Comparison of ENCODE assay signal across 12 mouse cellular contexts in the genomic region with DNA sequence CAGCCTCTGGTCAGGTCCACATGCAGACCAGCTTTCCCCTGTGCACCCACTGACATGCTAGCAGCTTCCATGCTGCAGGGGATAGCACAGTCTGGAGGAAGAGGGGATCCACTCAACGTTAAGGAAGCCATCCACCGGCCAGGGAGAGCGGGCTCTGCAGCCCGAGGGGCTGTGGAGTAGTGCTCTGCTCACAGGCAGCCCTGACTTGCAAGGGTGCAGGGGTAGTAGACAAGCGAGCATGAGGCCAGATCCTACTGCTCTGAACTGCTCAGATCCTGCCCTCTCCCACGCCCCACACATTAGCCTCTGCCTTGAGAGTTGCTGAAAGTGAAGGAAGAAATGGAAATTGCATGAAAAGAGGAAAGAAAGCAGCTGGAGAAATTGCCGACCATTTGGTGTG.
DNase-seq lines count a peak whose midpoint lies in the region; ATAC-seq and TF ChIP-seq lines count a peak whose summit lies in the region.
"Had no signal": no experiment of that assay in that cellular context is flagged by ENCODE, and none has a peak within 500 bp of the region (broad histone marks: within the 10 kb centered on the region; RNA-seq: fewer than 3 reads in every experiment).

No protein-coding gene starts in this region.

- TF ChIP-seq CTCF in stomach, postnatal 0 days (IDR thresholded peaks at IDR 0.05; ENCODE audit: low read depth), result no peak

- peaks cover 18% of the 10 kb centered on the region for H3K4me1 ChIP-seq in midbrain, embryonic 12.5 days
- peaks cover 16% of the 10 kb centered on the region for H3K4me1 ChIP-seq in midbrain, embryonic 14.5 days (ENCODE audit: control insufficient read depth, insufficient read depth, low read length)
- peaks cover 3% of the 10 kb centered on the region for H3K4me1 ChIP-seq in intestine, embryonic 15.5 days (replicated peaks)
- H3K4me1 ChIP-seq in stomach, postnatal 0 days (replicated peaks; ENCODE audit: control insufficient read depth, insufficient read depth), result 0 out of 2 replicates have a peak, but pooled peaks cover 2% of the 10 kb centered on the region

- DNase-seq in heart, adult 9 months (ENCODE audit: low spot score in 2 of 2), result peak; percentile 20 to 37
- DNase-seq in heart, postnatal 4 days, result no peak
- no peak for DNase-seq in midbrain, embryonic 14.5 days
- DNase-seq in stomach, postnatal 0 days (ENCODE audit: low spot score), result no peak
- no peak for DNase-seq in cerebellum, adult 11 months
- DNase-seq: cerebellum, adult 11-12 months; spleen, adult 18-20 months; thymus, postnatal 25 days had no signal

- 55% methylated on average over 7 of the region's 7 CpGs for WGBS in midbrain, embryonic 12.5 days
- WGBS in midbrain, embryonic 14.5 days, result 49% methylated on average over 7 of the region's 7 CpGs
- 60% methylated on average over 7 of the region's 7 CpGs for WGBS in intestine, embryonic 15.5 days
- WGBS in stomach, postnatal 0 days, result 58% methylated on average over 7 of the region's 7 CpGs

- no peak overlapping the region for H3K27ac ChIP-seq in midbrain, embryonic 12.5 days (replicated peaks)
- H3K27ac ChIP-seq in midbrain, embryonic 14.5 days (replicated peaks; ENCODE audit: low read depth, low read length), result no peak overlapping the region
- peak overlapping the region; percentile 73 for H3K27ac ChIP-seq in intestine, embryonic 15.5 days
- H3K27ac ChIP-seq in stomach, postnatal 0 days (replicated peaks), result peak overlapping the region; percentile 86
- H3K27ac ChIP-seq: heart, embryonic 10.5 days; macrophage had no signal

- ATAC-seq in midbrain, embryonic 12.5 days (ENCODE audit: low FRiP score, low read depth), result peak; percentile 52; the same call in 1 of the 2 replicates
- no peak for ATAC-seq in midbrain, embryonic 14.5 days (ENCODE audit: low FRiP score, low TSS enrichment)
- no peak for ATAC-seq in intestine, embryonic 15.5 days
- no peak for ATAC-seq in stomach, postnatal 0 days (ENCODE audit: low FRiP score, low TSS enrichment)

- H3K4me3 ChIP-seq in midbrain, embryonic 12.5 days, result no peak overlapping the region
- no peak overlapping the region for H3K4me3 ChIP-seq in midbrain, embryonic 14.5 days (replicated peaks; ENCODE audit: low read depth, low read length)
- H3K4me3 ChIP-seq in intestine, embryonic 15.5 days (replicated peaks), result no peak overlapping the region
- no peak overlapping the region for H3K4me3 ChIP-seq in stomach, postnatal 0 days (ENCODE audit: low read depth, low read length)
- H3K4me3 ChIP-seq: heart, embryonic 10.5 days had no signal

- H3K27me3 ChIP-seq in midbrain, embryonic 12.5 days, result 0 out of 2 replicates have a peak, but pooled peaks cover 7% of the 10 kb centered on the region
- no peaks in the 10 kb centered on the region for H3K27me3 ChIP-seq in midbrain, embryonic 14.5 days (ENCODE audit: control insufficient read depth, insufficient read depth, low read length)
- no peaks in the 10 kb centered on the region for H3K27me3 ChIP-seq in intestine, embryonic 15.5 days (replicated peaks)
- no peaks in the 10 kb centered on the region for H3K27me3 ChIP-seq in stomach, postnatal 0 days (ENCODE audit: control insufficient read depth, insufficient read depth, low read length)

- no peak overlapping the region for H3K9ac ChIP-seq in midbrain, embryonic 12.5 days (replicated peaks)
- no peak overlapping the region for H3K9ac ChIP-seq in midbrain, embryonic 14.5 days (replicated peaks; ENCODE audit: low read length)
- no peak overlapping the region for H3K9ac ChIP-seq in intestine, embryonic 15.5 days
- peak overlapping the region; percentile 27; the same call in 1 of the 2 replicates for H3K9ac ChIP-seq in stomach, postnatal 0 days (ENCODE audit: low read length)

- H3K4me2 ChIP-seq in midbrain, embryonic 12.5 days (replicated peaks), result no peak overlapping the region
- H3K4me2 ChIP-seq in midbrain, embryonic 14.5 days (ENCODE audit: low read length), result no peak overlapping the region
- H3K4me2 ChIP-seq in intestine, embryonic 15.5 days (replicated peaks), result no peak overlapping the region
- no peak overlapping the region for H3K4me2 ChIP-seq in stomach, postnatal 0 days (replicated peaks; ENCODE audit: low read depth)

- no peaks in the 10 kb centered on the region for H3K36me3 ChIP-seq in midbrain, embryonic 12.5 days
- no peaks in the 10 kb centered on the region for H3K36me3 ChIP-seq in midbrain, embryonic 14.5 days (ENCODE audit: control insufficient read depth, insufficient read depth, low read length)
- no peaks in the 10 kb centered on the region for H3K36me3 ChIP-seq in intestine, embryonic 15.5 days
- no peaks in the 10 kb centered on the region for H3K36me3 ChIP-seq in stomach, postnatal 0 days (ENCODE audit: control insufficient read depth, insufficient read depth, low read length)
- H3K36me3 ChIP-seq: heart, embryonic 10.5 days had no signal

- no peaks in the 10 kb centered on the region for H3K9me3 ChIP-seq in midbrain, embryonic 12.5 days
- no peaks in the 10 kb centered on the region for H3K9me3 ChIP-seq in midbrain, embryonic 14.5 days (ENCODE audit: control insufficient read depth, low read length)
- no peaks in the 10 kb centered on the region for H3K9me3 ChIP-seq in intestine, embryonic 15.5 days
- no peaks in the 10 kb centered on the region for H3K9me3 ChIP-seq in stomach, postnatal 0 days (ENCODE audit: control insufficient read depth, low read length)
- H3K9me3 ChIP-seq: heart, embryonic 10.5 days had no signal

- no peak for TF ChIP-seq EP300 in stomach, postnatal 0 days (optimal IDR thresholded peaks at IDR 0.05)

Comparison
In these comparisons a context has a peak if more than half of its experiments do, and no peak if none do; other contexts are left out.
1. DNase-seq: peak in heart, adult 9 months (2 of 2); none in heart, postnatal 4 days (single experiment), midbrain, embryonic 14.5 days (single experiment), stomach, postnatal 0 days (single experiment) and cerebellum, adult 11 months (single experiment).
2. H3K27ac ChIP-seq: peak in intestine, embryonic 15.5 days (single experiment) and stomach, postnatal 0 days (single experiment); none in midbrain, embryonic 12.5 days (single experiment) and midbrain, embryonic 14.5 days (single experiment).